Mouse (Mus musculus) limb, embryonic 14.5 days (tissue): ENCODE measurements at regions not wholly inside any gene's neighbourhood (a gene's known extent, or its start where the extent isn't known, plus 50 kb on each side); places are given as distances from the start of the nearest gene placed in this dataset.
A peak's percentile ranks its signal among the peaks of the same experiment; 100 is the strongest.

ENCODE experiments used
- ATAC-seq: fragments of 200-750 bp; cut with Nextera tagmentation; 2 replicates; pipeline ENCODE4 v1.8.0; 2017; ENCODE audit warnings: low read depth, moderate number of reproducible peaks, moderate TSS enrichment; ENCODE audit not compliant: low FRiP score
- DNase-seq: peaks from one replicate; pipeline ENCODE4 v3.0.0-alpha.2; 2015; ENCODE audit warnings: low spot score
- H3K27ac ChIP-seq: fragments of 300-500 bp; sonication (generic); replicated peaks from 2 replicates; pipeline ENCODE4 v1.5.1; 2014; ENCODE audit warnings: low read depth, mild to moderate bottlenecking, low read length, moderate library complexity, mixed read lengths
- H3K27me3 ChIP-seq: fragments of 300-500 bp; sonication (generic); 2 replicates; pipeline ENCODE4 v1.6.1; 2014; ENCODE audit warnings: low read length, mixed read lengths; ENCODE audit not compliant: control insufficient read depth, insufficient read depth
- H3K36me3 ChIP-seq: fragments of 300-500 bp; sonication (generic); 2 replicates; pipeline ENCODE4 v1.6.1; 2014; ENCODE audit warnings: mild to moderate bottlenecking, low read length, moderate library complexity, mixed read lengths; ENCODE audit not compliant: control insufficient read depth, insufficient read depth
- H3K4me1 ChIP-seq: fragments of 300-500 bp; sonication (generic); 2 replicates; pipeline ENCODE4 v1.6.1; 2014; ENCODE audit warnings: antibody characterized with exemption, low read length, mixed read lengths; ENCODE audit not compliant: control insufficient read depth, insufficient read depth
- H3K4me2 ChIP-seq: fragments of 300-500 bp; sonication (generic); replicated peaks from 2 replicates; pipeline ENCODE4 v1.6.1; 2014; ENCODE audit warnings: low read depth, mild to moderate bottlenecking, low read length, moderate library complexity; ENCODE audit not compliant: severe bottlenecking
- H3K4me3 ChIP-seq: fragments of 300-500 bp; sonication (generic); replicated peaks from 2 replicates; pipeline ENCODE4 v1.5.1; 2014; ENCODE audit warnings: low read length
- H3K9ac ChIP-seq: fragments of 300-500 bp; sonication (generic); 2 replicates; pipeline ENCODE4 v1.6.1; 2014; ENCODE audit warnings: mild to moderate bottlenecking, low read depth, low read length, moderate library complexity; ENCODE audit not compliant: severe bottlenecking
- H3K9me3 ChIP-seq: fragments of 300-500 bp; sonication (generic); 2 replicates; pipeline ENCODE4 v1.6.1; 2016; ENCODE audit warnings: low read length; ENCODE audit not compliant: control insufficient read depth
- POLR2A ChIP-seq: fragments of 200-500 bp; IDR thresholded peaks from 2 replicates; pipeline ENCODE4 v1.8.0; 2012; ENCODE audit warnings: inconsistent platforms, mild to moderate bottlenecking, moderate library complexity, borderline replicate concordance; ENCODE audit not compliant: insufficient read depth, insufficient read length; ENCODE audit errors: extremely low read depth
- WGBS: fragments of 180-500 bp; shearing (Covaris S2); extraction: QIAGEN DNeasy Blood & Tissue Kit; methylation state at CpG from one replicate; pipeline ENCODE4 v1.1.7; 2014; 5-methylcytosine and 5-hydroxymethylcytosine counted together

- no peak overlapping the region for H3K4me2 ChIP-seq
Measured at GRCm38 (mm10) chr8:6550965-6551364, 1445.8 kb upstream of the Slc10a2 start.

GRCm38 (mm10) chr8:6527171-6527570 lies 1422.0 kb upstream of the Slc10a2 start:
- Histone ChIP-seq H3K36me3 (no peaks in the 10 kb centered on the region), H3K27ac (no peak overlapping the region), H3K9me3 (no peaks in the 10 kb centered on the region), H3K27me3 (no peaks in the 10 kb centered on the region), H3K4me3 (no peak overlapping the region), H3K9ac (no peak overlapping the region), H3K4me1 (no peaks in the 10 kb centered on the region), H3K4me2 (no peak overlapping the region)
- DNase-seq: no peak
- no peak for ATAC-seq
- 67% methylated on average over 5 of the region's 5 CpGs for WGBS
- TF ChIP-seq POLR2A: no peak

More at GRCm38 (mm10) chr8:6550965-6551364, 1445.8 kb upstream of the Slc10a2 start:
- H3K4me1 ChIP-seq: no peaks in the 10 kb centered on the region
- ATAC-seq: no peak
- no peaks in the 10 kb centered on the region for H3K36me3 ChIP-seq
- H3K27ac ChIP-seq: no peak overlapping the region
- no peaks in the 10 kb centered on the region for H3K27me3 ChIP-seq
- no peak for TF ChIP-seq POLR2A
- H3K9ac ChIP-seq: no peak overlapping the region
- no peaks in the 10 kb centered on the region for H3K9me3 ChIP-seq
- no peak overlapping the region for H3K4me3 ChIP-seq
- DNase-seq: no peak

- H3K9me3 ChIP-seq: no peaks in the 10 kb centered on the region
- no peak for TF ChIP-seq POLR2A
- H3K4me3 ChIP-seq: no peak overlapping the region
- H3K27me3 ChIP-seq: no peaks in the 10 kb centered on the region
- ATAC-seq (no peak), DNase-seq (no peak)
- H3K9ac ChIP-seq: no peak overlapping the region
- no peaks in the 10 kb centered on the region for H3K36me3 ChIP-seq
- no peak overlapping the region for H3K4me2 ChIP-seq
- no peak overlapping the region for H3K27ac ChIP-seq
- H3K4me1 ChIP-seq: no peaks in the 10 kb centered on the region
Measured at GRCm38 (mm10) chr8:6515882-6516682, 1410.9 kb upstream of the Slc10a2 start.

- WGBS: 26% methylated on average over 1 of the region's 1 CpGs
- no peak overlapping the region for H3K27ac ChIP-seq
- no peaks in the 10 kb centered on the region for H3K9me3 ChIP-seq
- no peaks in the 10 kb centered on the region for H3K36me3 ChIP-seq
- no peaks in the 10 kb centered on the region for H3K4me1 ChIP-seq
- no peak for ATAC-seq
- no peaks in the 10 kb centered on the region for H3K27me3 ChIP-seq
- no peak overlapping the region for H3K4me2 ChIP-seq
- no peak overlapping the region for H3K9ac ChIP-seq
- H3K4me3 ChIP-seq: no peak overlapping the region
- TF ChIP-seq POLR2A: no peak
- DNase-seq: peak; percentile 78
Measured at GRCm38 (mm10) chr8:6492453-6492852, 1387.3 kb upstream of the Slc10a2 start.

GRCm38 (mm10) chr8:6481966-6482365 lies 1376.8 kb upstream of the Slc10a2 start:
- no peak overlapping the region for H3K4me3 ChIP-seq
- H3K9ac ChIP-seq: no peak overlapping the region
- H3K4me2 ChIP-seq: no peak overlapping the region
- ATAC-seq (no peak), DNase-seq (no peak)
- no peaks in the 10 kb centered on the region for H3K4me1 ChIP-seq
- WGBS: 91% methylated on average over 1 of the region's 1 CpGs
- H3K9me3 ChIP-seq: no peaks in the 10 kb centered on the region
- no peaks in the 10 kb centered on the region for H3K27me3 ChIP-seq
- H3K27ac ChIP-seq: no peak overlapping the region
- TF ChIP-seq POLR2A: no peak
- no peaks in the 10 kb centered on the region for H3K36me3 ChIP-seq
